Mouse (Mus musculus) lung, postnatal 4 days (tissue): ENCODE measurements around the gene Cldn22.

Experiments
- DNase-seq, 2 experiments: peaks; one replicate each; pipeline ENCODE4 v3.0.0; 2021

Gene Cldn22

DNA sequence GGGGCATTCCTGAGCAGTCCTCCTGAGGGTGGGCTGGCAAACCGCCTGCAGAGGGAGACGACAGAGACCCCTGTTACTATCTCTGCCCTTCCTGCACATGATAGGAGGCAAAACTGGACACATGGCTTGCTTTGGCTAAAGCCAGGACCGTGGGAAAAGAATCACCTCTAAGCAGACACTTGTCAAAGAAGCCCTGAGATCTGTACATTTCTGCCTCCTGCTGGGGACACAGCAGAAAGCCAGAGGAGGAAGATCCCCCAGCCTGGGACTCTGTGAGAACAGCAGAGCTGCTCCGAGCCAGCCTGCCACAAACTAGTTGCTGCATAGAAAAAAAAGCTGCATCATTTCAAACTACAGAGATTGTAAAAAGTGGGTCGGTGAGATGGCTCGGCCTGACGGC, 18.8 kb downstream of the Cldn22 start:
- DNase-seq: no peak

DNA sequence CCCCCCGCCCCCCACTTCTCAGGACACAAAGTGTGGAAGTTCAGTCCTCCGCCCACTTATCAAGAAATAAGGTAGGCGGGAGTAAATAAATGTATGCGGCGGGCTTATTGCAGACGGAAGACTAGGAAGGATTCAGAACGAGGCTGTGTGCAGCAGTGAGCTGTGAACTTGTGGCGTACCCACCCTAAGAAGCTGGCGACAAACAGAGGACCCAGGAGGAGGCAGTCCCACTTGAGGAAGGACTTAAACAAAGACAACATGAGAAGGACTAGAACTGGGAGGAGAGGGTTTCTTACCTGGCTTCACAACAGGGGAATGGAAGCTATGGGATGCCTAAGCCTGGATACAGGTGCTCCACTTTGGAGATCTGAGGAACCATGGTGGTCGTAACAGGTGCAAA, 19.4 kb downstream of the Cldn22 start:
- DNase-seq: no peak

DNA sequence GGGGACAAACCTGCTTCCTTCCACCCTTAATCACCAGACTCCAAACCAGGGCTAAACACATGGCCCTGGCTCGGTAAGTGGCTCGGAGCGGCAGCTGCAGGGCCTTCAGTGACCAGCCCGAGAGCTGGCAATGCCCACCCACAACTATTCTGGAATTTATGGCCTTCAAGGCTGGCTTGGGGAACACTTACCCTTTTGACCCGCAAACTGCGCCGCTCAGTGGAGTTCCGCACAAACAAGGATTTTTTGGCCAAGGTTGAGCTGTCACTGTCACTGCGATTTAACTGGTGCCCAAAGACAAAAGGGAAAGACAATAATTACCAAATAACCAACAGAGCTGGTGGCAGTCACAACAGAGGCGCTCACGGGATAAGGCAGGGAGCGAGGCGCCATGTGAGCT, 21.7 kb downstream of the Cldn22 start:
- no peak for DNase-seq

DNA sequence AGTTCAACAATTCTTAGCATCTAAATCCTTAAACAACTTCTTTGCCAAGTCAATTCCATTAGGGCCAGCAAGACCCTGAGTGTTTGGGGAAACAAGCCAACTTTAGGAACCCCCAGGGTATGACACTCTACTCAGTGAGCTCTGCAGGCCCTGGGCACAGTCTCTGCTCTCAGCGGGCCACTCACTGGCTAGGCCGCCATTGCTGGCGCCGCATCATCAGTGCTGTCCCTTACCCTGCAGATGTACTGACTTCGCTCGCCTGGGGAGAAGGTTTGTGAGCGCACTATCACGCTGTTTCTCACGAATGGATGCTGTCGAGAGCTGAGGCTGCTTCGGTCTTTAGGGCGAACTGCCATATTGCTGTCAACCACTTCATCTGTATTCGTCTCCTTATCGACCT, 22.9 kb downstream of the Cldn22 start:
- no peak for DNase-seq

DNA sequence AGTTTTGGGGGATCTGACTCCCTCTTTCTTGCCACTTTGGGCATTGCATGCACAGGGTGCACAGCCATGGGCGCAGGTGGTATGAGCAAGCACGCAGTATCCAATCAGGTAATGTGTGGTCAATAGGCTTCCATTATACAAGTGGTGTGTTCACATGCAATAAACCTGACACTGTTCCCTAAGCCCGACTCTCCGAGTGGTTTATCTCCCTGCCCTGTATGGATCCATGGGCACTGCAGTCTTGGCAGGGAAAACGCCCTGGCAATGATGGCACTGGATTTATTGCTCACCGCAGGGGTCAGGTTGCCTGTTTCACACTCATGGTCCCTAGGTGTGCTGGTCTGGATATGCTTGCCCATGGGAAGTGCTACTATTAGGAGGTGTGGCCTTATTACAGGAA, 23.6 kb downstream of the Cldn22 start:
- peak in 1 of 2 experiments; percentile 15 for DNase-seq

DNA sequence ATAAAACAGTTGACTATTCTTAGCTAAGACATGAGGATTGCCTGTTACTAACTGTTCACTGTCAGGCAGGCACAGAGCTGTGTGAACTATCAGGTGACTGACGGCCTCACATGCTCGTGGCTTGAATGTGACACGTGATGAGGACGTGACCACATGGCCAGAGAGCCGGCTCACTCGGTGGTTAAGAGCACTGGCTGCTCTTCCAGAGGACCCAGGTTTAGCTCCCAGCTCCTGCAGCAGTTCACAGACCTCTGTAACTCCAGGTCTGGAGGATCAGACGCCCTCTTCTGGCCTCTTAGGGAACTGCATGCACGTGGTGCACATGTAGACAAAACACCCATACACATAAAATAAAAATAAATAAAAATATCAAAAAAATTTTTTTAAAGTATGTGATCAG, 25.6 kb downstream of the Cldn22 start:
- DNase-seq: no peak

DNA sequence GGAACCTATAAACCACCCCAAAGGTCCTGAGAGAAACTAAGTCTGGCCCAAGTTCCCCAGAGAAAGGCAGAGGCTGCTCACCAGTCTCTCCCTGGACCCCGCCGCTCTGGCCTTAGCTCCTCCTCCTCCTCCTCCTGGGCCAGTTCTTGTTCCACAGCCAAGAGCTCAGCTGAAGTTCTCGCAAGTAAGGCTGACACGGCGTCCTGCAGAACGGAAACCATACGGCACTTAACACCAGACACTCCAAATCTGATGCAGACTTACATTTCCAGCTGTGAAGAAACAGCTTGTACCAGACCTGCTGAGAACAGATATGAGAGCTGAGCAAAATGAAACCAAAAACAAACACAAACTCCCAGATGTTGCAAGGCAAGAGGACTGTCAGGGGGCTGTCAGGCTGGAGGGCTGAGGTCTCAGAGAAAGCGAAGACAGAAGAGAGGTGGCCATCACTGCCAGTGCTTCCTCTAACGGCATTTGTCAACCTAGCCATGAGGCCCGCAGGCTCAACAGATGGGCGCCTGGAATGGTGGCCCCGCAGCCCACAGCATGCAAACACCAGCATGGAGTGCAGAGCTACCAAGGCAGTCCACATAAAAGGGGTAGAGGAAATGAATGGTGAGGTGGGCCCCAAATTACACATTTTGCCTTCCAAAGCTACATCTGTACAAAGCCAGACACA, 27.7 kb downstream of the Cldn22 start:
- peak; percentile 65 to 84 for DNase-seq

DNA sequence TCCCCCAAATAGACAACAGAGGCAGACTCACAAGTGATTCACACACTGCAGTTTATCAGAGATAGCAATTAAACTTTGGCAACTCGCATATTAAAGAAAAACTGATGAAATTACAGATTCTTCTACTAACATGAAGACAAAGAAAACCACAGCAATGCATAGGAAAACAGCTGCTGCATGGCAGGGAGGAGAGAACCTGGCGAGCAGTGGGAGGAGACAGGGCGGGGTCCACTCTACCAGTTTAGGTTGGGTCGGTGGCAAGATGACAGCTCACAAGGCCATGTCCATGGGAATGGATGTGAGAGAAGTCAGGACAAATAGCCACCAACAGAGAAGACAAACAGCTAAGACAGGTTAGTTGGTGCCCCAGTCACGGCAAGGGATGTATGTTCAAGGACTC, 28.5 kb downstream of the Cldn22 start:
- DNase-seq: peak in 1 of 2 experiments; percentile 25

DNA sequence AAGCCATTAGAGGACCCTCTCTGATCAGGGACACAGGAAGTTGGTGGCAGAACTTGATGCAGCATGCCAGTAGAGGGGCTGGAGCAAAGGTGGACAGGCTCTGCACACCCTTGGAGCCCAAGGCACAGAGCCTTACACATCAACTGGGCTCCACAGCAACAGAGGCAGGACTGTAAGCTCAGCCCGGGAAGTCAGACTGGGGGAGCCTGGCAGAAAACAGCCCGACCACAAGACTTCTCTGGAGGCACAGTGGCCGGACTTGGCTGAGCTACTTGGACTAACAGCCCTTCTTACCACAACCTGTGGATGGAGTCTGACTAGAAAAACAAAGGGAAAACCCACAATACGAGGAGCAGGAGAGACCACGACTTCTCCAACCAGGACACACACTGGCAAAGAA, 29.1 kb downstream of the Cldn22 start:
- DNase-seq: no peak

DNA sequence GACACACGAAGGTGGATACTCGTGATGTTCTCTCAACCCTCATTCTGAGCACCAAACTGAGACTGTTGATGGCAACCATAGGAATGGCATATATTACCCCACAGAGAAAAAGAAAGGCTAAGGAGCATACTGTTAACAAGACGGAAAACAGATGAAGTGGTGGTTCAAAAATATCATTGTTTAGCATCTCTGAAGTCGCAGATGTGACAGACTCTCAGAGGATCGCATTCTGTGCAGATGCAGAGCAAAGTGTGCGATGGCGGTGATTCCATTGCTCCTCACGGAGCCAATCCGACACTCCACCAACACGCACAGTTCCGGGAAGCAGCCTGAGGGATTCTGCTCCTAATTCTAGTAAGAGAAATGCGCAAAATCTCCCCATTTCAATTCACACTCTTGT, 35.0 kb downstream of the Cldn22 start:
- DNase-seq: no peak

DNA sequence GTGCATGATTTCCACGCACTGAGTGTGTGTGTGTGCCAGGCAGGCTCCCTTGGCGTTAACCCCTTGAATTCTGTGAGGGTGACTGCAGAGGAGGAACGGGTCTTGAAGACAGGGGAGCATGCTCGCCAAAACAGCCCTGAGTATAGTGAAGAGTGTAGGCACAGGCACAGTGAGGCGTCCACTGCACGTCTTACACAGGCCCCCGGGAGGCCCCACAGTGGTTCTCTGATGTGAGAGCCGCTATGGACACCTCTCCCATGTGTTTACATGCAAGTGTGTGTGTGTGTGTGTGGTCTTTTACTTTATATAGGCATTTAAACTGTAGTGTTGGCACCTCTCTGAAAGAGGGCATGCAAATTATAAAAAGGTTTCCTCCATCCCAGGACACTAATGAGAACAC, 42.3 kb downstream of the Cldn22 start:
- DNase-seq: no peak

DNA sequence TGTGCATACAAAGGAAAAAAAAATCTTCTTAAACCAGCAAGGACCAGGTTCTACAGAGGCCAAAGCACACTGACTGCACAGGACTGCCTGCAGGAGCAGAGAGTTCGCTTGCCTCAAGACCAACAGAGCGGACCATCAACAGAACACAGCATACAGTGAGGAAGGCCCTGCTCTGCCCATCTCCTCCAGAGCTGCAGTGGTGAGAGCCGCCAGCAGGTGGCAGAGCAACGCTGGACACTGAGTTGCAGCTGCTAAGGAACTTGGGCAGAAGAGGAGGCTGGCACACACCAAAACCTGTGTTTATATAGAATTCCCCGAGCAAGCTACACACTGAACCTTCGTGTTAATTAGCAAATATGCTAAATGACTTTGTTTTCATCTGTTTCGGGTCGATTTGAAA, 42.8 kb downstream of the Cldn22 start:
- peak; percentile 77 to 88 for DNase-seq

DNA sequence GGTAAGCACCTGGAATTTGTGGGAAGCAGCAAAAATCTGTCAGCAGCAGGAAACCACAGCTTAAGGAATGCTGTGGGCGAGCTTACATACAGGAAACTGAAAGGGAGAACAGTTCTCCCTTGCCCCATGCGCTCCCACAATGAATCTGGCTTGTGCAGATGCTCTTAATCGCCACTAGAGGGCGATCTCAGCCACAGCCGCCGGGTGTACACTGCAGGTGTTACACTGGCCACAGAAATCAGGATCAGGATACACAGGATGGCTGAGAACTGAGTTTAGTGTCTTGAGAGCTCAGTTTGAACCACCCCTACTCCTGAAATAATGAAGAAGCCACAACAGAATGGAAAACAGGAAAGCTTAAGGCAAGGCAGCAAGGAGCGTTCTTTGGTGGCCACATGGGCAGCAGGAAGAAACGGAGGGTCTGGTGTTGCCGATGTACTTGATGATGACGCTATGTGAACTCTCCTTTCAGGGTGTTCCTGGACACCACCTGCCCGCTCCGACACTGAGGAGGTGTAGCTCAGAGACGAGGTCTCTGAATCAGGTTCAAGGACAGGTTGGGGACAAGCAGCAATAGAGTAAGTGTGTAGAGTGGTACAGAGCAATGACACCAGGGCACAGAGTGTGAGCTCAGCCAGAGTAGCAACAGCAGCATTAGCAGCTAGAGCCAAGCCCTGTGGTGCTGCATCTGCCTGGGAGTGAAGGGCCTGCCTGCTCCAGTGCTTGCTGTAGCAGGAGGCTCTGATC, 48.3 kb downstream of the Cldn22 start:
- peak in 1 of 2 experiments; percentile 59 for DNase-seq

DNA sequence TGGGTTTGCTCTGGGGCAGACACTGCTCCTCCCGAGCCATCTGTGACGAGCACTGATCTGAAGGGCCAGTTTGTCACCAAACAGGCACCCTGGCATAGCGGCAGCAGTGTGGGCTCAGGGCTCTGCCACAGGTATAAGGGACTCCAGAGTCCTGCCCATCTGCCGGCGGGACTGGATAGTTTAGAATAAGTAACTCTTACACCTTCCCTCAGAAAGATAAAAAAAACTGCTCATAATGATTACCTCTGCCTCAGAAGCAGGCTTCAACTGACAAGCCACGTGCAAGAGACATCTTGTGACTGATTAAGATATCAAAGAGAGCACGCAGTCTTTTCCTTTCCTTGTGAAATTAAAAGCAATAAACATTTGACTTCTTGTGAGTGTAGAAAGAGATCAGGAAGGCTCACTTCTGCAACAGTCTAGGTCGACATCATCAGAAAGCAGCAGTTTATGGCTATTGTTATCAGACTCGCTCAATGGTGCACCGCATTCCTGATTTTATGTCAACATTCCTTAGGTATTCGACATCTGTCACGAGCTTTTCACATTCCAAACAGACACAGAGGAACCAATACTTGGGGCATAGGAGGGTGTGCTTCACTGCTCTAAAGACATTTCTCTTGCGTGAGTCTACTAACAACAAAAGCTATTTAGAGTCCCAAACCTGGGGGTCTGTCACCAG, 50.4 kb downstream of the Cldn22 start:
- DNase-seq: no peak
